Mouse (Mus musculus): Measurements from ENCODE around the gene Vil1. TPM values are rescaled to one million over a fixed set of nuclear protein-coding genes. Genes with fewer than 3 reads are reported as not detected.

Gene Vil1
- polyA plus RNA-seq, 1 experiment, result 0.02 TPM

DNA sequence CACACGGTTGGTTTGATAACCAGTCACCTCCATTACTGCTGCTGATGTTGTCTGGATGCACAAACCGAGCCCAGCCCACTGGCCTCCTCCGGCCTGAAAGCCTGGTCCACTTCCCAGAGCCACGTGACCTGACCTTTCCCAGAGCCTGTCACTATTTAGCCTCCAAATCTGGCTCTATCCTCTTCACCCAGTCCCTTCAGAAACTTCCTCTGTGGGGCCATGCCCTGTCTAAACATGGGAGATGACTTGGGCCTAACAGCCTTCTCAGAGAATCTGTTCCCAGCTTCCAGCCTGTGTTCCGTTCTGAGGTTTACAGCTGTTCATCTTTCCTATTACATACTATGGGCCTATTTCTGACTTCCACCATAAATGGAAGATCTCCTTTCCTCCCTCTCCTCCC lies 45.7 kb upstream of the Vil1 start:
- no peak overlapping the region for H3K4me2 ChIP-seq (ENCODE audit: low read depth)
- H3ac ChIP-seq (ENCODE audit: control insufficient read depth, insufficient read length), result no peak overlapping the region
- no peaks in the 10 kb centered on the region for H3K36me3 ChIP-seq (ENCODE audit: control insufficient read depth, insufficient read depth)
- H3K79me2 ChIP-seq (ENCODE audit: control insufficient read depth, insufficient read depth), result no peaks in the 10 kb centered on the region
- no peaks in the 10 kb centered on the region for H3K27me3 ChIP-seq (ENCODE audit: control insufficient read depth, insufficient read depth, insufficient read length)
- H3K4me3 ChIP-seq, result no peak overlapping the region
- TF ChIP-seq SRF (IDR thresholded peaks at IDR 0.05; ENCODE audit: control insufficient read depth, insufficient read length, low read depth), result no peak
- TF ChIP-seq MAX (IDR thresholded peaks at IDR 0.05; ENCODE audit: low read depth), result no peak
- no peak for TF ChIP-seq MYOG (IDR thresholded peaks at IDR 0.05; ENCODE audit: control insufficient read depth in 1 of 3, insufficient read depth in 1 of 3, insufficient read length in 2 of 3, low read depth in 2 of 3)
- no peak for TF ChIP-seq USF1 (IDR thresholded peaks at IDR 0.05; ENCODE audit: low read depth)
- TF ChIP-seq MYOD1 (IDR thresholded peaks at IDR 0.05; ENCODE audit: control insufficient read depth in 1 of 3, insufficient read length in 2 of 3, low read depth in 2 of 3), result no peak
- no peak for TF ChIP-seq CEBPB (IDR thresholded peaks at IDR 0.05; ENCODE audit: insufficient read depth, poor library complexity, severe bottlenecking)
- TF ChIP-seq REST (IDR thresholded peaks at IDR 0.05; ENCODE audit: insufficient read depth, insufficient read length), result no peak
- no peak for TF ChIP-seq POLR2A (IDR thresholded peaks at IDR 0.05; ENCODE audit: insufficient read length, low read depth)
- no peak for TF ChIP-seq POLR2AphosphoS2 (IDR thresholded peaks at IDR 0.05; ENCODE audit: insufficient read length, low read depth)
- no peak for TF ChIP-seq TCF12 (IDR thresholded peaks at IDR 0.05; ENCODE audit: insufficient read depth, poor library complexity, severe bottlenecking)

DNA sequence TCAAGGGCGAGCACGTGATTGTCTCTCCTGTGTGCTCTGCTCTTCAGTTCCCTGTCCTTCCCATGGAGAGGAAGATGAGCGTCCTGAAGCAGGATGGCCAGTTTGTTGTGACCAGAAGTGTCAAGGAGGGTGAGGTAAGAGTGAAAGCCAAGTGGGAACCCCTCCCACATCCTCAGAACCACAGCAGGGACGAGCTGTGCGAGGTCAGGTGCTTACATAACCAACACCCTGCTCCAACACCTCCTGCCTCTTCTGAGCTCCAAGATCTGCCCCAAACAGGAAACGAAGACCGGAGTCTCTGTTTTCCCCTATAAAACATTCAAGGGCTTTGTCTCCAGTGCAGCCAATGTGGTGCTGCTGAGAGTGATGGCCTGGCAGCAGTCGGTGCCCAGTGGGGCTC lies 44.9 kb upstream of the Vil1 start:
- TF ChIP-seq REST (IDR thresholded peaks at IDR 0.05; ENCODE audit: insufficient read depth, insufficient read length), result no peak
- no peak for TF ChIP-seq MAX (IDR thresholded peaks at IDR 0.05; ENCODE audit: low read depth)
- TF ChIP-seq TCF3 (IDR thresholded peaks at IDR 0.05; ENCODE audit: insufficient read length, low read depth), result no peak
- TF ChIP-seq USF1 (IDR thresholded peaks at IDR 0.05; ENCODE audit: low read depth), result no peak
- no peak for TF ChIP-seq SRF (IDR thresholded peaks at IDR 0.05; ENCODE audit: control insufficient read depth, insufficient read length, low read depth)
- TF ChIP-seq POLR2A (IDR thresholded peaks at IDR 0.05; ENCODE audit: insufficient read length, low read depth), result no peak
- no peak for TF ChIP-seq MYOD1 (IDR thresholded peaks at IDR 0.05; ENCODE audit: control insufficient read depth in 1 of 3, insufficient read length in 2 of 3, low read depth in 2 of 3)
- TF ChIP-seq TCF12 (IDR thresholded peaks at IDR 0.05; ENCODE audit: insufficient read depth, poor library complexity, severe bottlenecking), result no peak
- no peak for TF ChIP-seq E2F4 (IDR thresholded peaks at IDR 0.05; ENCODE audit: insufficient read depth)
- no peak for TF ChIP-seq MYOG (IDR thresholded peaks at IDR 0.05; ENCODE audit: control insufficient read depth in 1 of 3, insufficient read depth in 1 of 3, insufficient read length in 2 of 3, low read depth in 2 of 3)
- no peak for TF ChIP-seq POLR2AphosphoS2 (IDR thresholded peaks at IDR 0.05; ENCODE audit: insufficient read length, low read depth)
- TF ChIP-seq CEBPB (IDR thresholded peaks at IDR 0.05; ENCODE audit: insufficient read depth, poor library complexity, severe bottlenecking), result no peak

DNA sequence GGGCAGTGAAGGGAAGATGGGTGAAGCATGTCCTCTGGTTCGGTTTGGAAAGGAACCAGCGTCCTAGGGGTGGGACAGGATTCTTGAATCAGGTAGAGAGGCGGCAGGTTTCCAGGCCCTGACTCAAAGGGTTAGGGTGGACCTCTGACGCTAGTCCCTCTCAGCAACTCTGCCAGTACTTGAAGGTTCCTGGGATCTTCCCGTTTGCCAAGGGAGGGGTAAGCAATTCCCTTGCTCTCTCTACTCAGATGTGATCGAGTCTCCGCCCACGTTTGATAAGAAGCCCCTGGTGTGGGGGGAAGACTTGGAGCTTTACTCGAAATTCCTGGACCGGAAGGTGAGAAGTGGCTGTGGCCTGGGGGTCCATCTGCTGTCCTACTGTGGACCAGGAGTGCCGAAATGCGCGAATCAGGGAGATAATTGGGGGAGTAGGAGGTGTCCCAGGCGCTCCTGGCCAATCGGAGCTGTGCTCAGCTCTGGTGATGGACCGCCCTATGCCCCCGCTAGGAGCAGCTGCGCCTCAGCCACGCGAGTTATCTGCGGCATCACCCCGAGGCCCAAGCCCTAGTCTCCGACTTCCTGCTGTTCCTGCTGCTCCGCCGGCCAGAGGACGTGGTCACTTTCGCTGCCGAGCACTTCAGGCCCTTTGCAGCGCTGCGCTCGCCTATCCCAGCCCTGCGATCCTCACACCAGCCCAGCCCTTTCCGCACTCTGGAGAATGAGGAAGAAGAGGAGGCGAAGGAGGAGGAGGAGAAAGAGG lies 41.1 kb upstream of the Vil1 start:
- H3K4me2 ChIP-seq (ENCODE audit: low read depth), result no peak overlapping the region
- no peaks in the 10 kb centered on the region for H3K27me3 ChIP-seq (ENCODE audit: control insufficient read depth, insufficient read depth, insufficient read length)
- no peak overlapping the region for H3K4me3 ChIP-seq
- H3K36me3 ChIP-seq (ENCODE audit: control insufficient read depth, insufficient read depth), result no peaks in the 10 kb centered on the region
- no peaks in the 10 kb centered on the region for H3K79me2 ChIP-seq (ENCODE audit: control insufficient read depth, insufficient read depth)
- no peak for TF ChIP-seq CEBPB (IDR thresholded peaks at IDR 0.05; ENCODE audit: insufficient read depth, poor library complexity, severe bottlenecking)
- H3ac ChIP-seq (ENCODE audit: control insufficient read depth, insufficient read length), result no peak overlapping the region

More for the DNA sequence above, 44.9 kb upstream of the Vil1 start:
- Histone ChIP-seq H3K79me2 (ENCODE audit: control insufficient read depth, insufficient read depth) (no peaks in the 10 kb centered on the region), H3K36me3 (ENCODE audit: control insufficient read depth, insufficient read depth) (no peaks in the 10 kb centered on the region), H3K27me3 (ENCODE audit: control insufficient read depth, insufficient read depth, insufficient read length) (no peaks in the 10 kb centered on the region), H3K4me3 (no peak overlapping the region), H3ac (ENCODE audit: control insufficient read depth, insufficient read length) (no peak overlapping the region), H3K4me2 (ENCODE audit: low read depth) (no peak overlapping the region)

DNA sequence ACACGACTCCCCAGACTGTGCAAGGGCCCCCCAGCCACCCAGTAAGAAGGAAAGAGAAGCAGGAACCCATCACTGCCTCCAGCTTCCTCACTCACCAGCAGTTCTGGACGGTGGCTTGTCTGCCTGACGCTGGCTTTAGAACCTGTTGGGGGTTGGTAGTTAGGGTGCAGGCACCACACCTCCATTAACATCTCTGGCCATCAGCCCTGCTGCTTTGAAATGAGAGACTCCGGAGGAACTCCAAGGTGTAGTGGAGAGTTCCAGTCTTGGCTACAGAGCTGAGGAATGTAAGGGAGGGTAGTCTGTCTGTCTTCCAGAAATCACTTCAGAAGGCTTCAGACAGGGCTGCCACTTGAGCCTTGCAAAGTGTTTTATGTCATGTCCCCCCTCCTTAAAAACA lies 39.1 kb upstream of the Vil1 start:
- Histone ChIP-seq H3K4me2 (ENCODE audit: low read depth) (no peak overlapping the region), H3K27me3 (ENCODE audit: control insufficient read depth, insufficient read depth, insufficient read length) (no peaks in the 10 kb centered on the region), H3K4me3 (no peak overlapping the region), H3ac (ENCODE audit: control insufficient read depth, insufficient read length) (no peak overlapping the region), H3K36me3 (ENCODE audit: control insufficient read depth, insufficient read depth) (no peaks in the 10 kb centered on the region), H3K79me2 (ENCODE audit: control insufficient read depth, insufficient read depth) (no peaks in the 10 kb centered on the region)
- TF ChIP-seq USF1 (IDR thresholded peaks at IDR 0.05; ENCODE audit: low read depth) (no peak), E2F4 (IDR thresholded peaks at IDR 0.05; ENCODE audit: insufficient read depth) (no peak), REST (IDR thresholded peaks at IDR 0.05; ENCODE audit: insufficient read depth, insufficient read length) (no peak), TCF3 (IDR thresholded peaks at IDR 0.05; ENCODE audit: insufficient read length, low read depth) (no peak)

DNA sequence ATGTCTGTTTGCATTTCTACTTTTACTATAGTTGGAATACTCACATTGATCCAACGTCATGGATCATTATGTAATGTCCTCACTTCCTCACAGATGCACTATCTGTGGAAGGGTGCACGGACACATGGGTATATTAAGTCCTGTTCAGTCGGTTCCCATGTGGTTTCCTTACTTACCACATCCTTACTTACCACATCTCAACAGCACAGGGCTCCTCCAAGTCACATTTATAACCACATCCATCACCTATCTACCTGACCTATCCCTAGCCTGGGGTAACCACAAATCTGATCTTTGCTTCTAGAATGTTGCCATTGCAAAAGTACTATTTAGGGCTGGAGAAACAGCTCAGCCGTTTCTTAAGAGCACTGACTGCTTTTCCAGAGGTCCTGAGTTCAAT lies 35.8 kb upstream of the Vil1 start:
- Histone ChIP-seq H3K4me3 (no peak overlapping the region), H3K36me3 (ENCODE audit: control insufficient read depth, insufficient read depth) (no peaks in the 10 kb centered on the region), H3K4me2 (ENCODE audit: low read depth) (no peak overlapping the region), H3K79me2 (ENCODE audit: control insufficient read depth, insufficient read depth) (no peaks in the 10 kb centered on the region), H3K27me3 (ENCODE audit: control insufficient read depth, insufficient read depth, insufficient read length) (no peaks in the 10 kb centered on the region), H3ac (ENCODE audit: control insufficient read depth, insufficient read length) (no peak overlapping the region)
- no peak for TF ChIP-seq USF1 (IDR thresholded peaks at IDR 0.05; ENCODE audit: low read depth)
- no peak for TF ChIP-seq TCF12 (IDR thresholded peaks at IDR 0.05; ENCODE audit: insufficient read depth, poor library complexity, severe bottlenecking)
- TF ChIP-seq REST (IDR thresholded peaks at IDR 0.05; ENCODE audit: insufficient read depth, insufficient read length), result no peak
- no peak for TF ChIP-seq SRF (IDR thresholded peaks at IDR 0.05; ENCODE audit: control insufficient read depth, insufficient read length, low read depth)
- TF ChIP-seq MAX (IDR thresholded peaks at IDR 0.05; ENCODE audit: low read depth), result no peak
- TF ChIP-seq POLR2AphosphoS2 (IDR thresholded peaks at IDR 0.05; ENCODE audit: insufficient read length, low read depth), result no peak
- no peak for TF ChIP-seq CEBPB (IDR thresholded peaks at IDR 0.05; ENCODE audit: insufficient read depth, poor library complexity, severe bottlenecking)
- TF ChIP-seq TCF3 (IDR thresholded peaks at IDR 0.05; ENCODE audit: insufficient read length, low read depth), result no peak

Measured in myocyte (in vitro differentiated cells).